In genomic region chr3:154305163-154305884, GRCm38 (mm10) we compare ENCODE assay signal across 22 mouse cellular contexts. TPM values are rescaled to one million over a fixed set of nuclear protein-coding genes. Genes with fewer than 3 reads are reported as not detected.
A peak's percentile ranks its signal among the peaks of the same experiment; 100 is the strongest.
DNase-seq lines count a peak whose midpoint lies in the region; ATAC-seq and TF ChIP-seq lines count a peak whose summit lies in the region.
"Had no signal": no experiment of that assay in that cellular context is flagged by ENCODE, and none has a peak within 500 bp of the region (broad histone marks: within the 10 kb centered on the region; RNA-seq: fewer than 3 reads in every experiment).

No protein-coding gene starts in this region.

- H3K9me3 ChIP-seq in kidney, postnatal 0 days (replicated peaks; ENCODE audit: low read length), result no peaks in the 10 kb centered on the region
- no peaks in the 10 kb centered on the region for H3K9me3 ChIP-seq in kidney, embryonic 15.5 days (replicated peaks)
- H3K9me3 ChIP-seq in embryonic facial prominence, embryonic 10.5 days, result no peaks in the 10 kb centered on the region
- H3K9me3 ChIP-seq in intestine, embryonic 15.5 days, result no peaks in the 10 kb centered on the region
- H3K9me3 ChIP-seq in limb, embryonic 14.5 days (ENCODE audit: control insufficient read depth, low read length), result no peaks in the 10 kb centered on the region
- H3K9me3 ChIP-seq: heart, embryonic 15.5 days; neural tube, embryonic 15.5 days had no signal

- H3K4me2 ChIP-seq in kidney, postnatal 0 days (ENCODE audit: low read length), result no peak overlapping the region
- H3K4me2 ChIP-seq in kidney, embryonic 15.5 days, result no peak overlapping the region
- H3K4me2 ChIP-seq in intestine, embryonic 15.5 days (replicated peaks), result no peak overlapping the region
- H3K4me2 ChIP-seq in limb, embryonic 14.5 days (replicated peaks; ENCODE audit: low read depth, low read length, severe bottlenecking), result peak overlapping the region; percentile 16; the same call in 1 of the 2 replicates
- H3K4me2 ChIP-seq: heart, embryonic 15.5 days; neural tube, embryonic 15.5 days had no signal

- no peaks in the 10 kb centered on the region for H3K4me1 ChIP-seq in kidney, postnatal 0 days (replicated peaks; ENCODE audit: insufficient read depth, low read length)
- H3K4me1 ChIP-seq in kidney, embryonic 15.5 days, result no peaks in the 10 kb centered on the region
- peaks cover 14% of the 10 kb centered on the region for H3K4me1 ChIP-seq in embryonic facial prominence, embryonic 10.5 days
- no peaks in the 10 kb centered on the region for H3K4me1 ChIP-seq in intestine, embryonic 15.5 days (replicated peaks)
- H3K4me1 ChIP-seq in limb, embryonic 14.5 days (ENCODE audit: control insufficient read depth, insufficient read depth, low read length), result peaks cover 12% of the 10 kb centered on the region; the same call in 1 of the 2 replicates
- H3K4me1 ChIP-seq: heart, embryonic 15.5 days; neural tube, embryonic 15.5 days had no signal

- intact Hi-C loops in heart, postnatal 14 days (cut with DNase I), result no loop called here

- H3K36me3 ChIP-seq in kidney, postnatal 0 days (ENCODE audit: insufficient read depth, low read length), result no peaks in the 10 kb centered on the region
- H3K36me3 ChIP-seq in kidney, embryonic 15.5 days, result no peaks in the 10 kb centered on the region
- peaks cover 21% of the 10 kb centered on the region for H3K36me3 ChIP-seq in embryonic facial prominence, embryonic 10.5 days (replicated peaks)
- no peaks in the 10 kb centered on the region for H3K36me3 ChIP-seq in intestine, embryonic 15.5 days
- H3K36me3 ChIP-seq in limb, embryonic 14.5 days (ENCODE audit: control insufficient read depth, insufficient read depth, low read length), result no peaks in the 10 kb centered on the region
- H3K36me3 ChIP-seq: heart, embryonic 15.5 days; neural tube, embryonic 15.5 days had no signal

- no peak for DNase-seq in kidney, postnatal 0 days (ENCODE audit: low spot score)
- DNase-seq in embryonic facial prominence, embryonic 10.5 days (ENCODE audit: low spot score), result no peak
- DNase-seq in limb, embryonic 14.5 days (ENCODE audit: low spot score), result no peak
- DNase-seq in urinary bladder, adult 18-20 months (ENCODE audit: low spot score in 2 of 2), result no peak
- DNase-seq in heart, postnatal 14 days, result no peak
- no peak for DNase-seq in spleen, postnatal 10 days (ENCODE audit: low spot score in 2 of 2)
- DNase-seq: cerebellum, adult 2 months; cerebellum, postnatal 36 days; gastrocnemius, postnatal 25 days; heart, adult 2 months; kidney, adult 18-20 months; kidney, postnatal 25 days; liver, postnatal 0 days had no signal

- no peak for TF ChIP-seq CTCF in kidney, postnatal 0 days (IDR thresholded peaks at IDR 0.05; ENCODE audit: low read depth)

- whole genome bisulfite sequencing in kidney, postnatal 0 days, result 53% methylated on average over 16 of the region's 16 CpGs
- 59% methylated on average over 16 of the region's 16 CpGs for WGBS in kidney, embryonic 15.5 days
- 66% methylated on average over 16 of the region's 16 CpGs for WGBS in embryonic facial prominence, embryonic 10.5 days
- whole genome bisulfite sequencing in intestine, embryonic 15.5 days, result 51% methylated on average over 16 of the region's 16 CpGs
- 33% methylated on average over 16 of the region's 16 CpGs for WGBS in limb, embryonic 14.5 days

- H3K4me3 ChIP-seq in kidney, postnatal 0 days (replicated peaks; ENCODE audit: low read depth, low read length), result no peak overlapping the region
- H3K4me3 ChIP-seq in kidney, embryonic 15.5 days (replicated peaks), result no peak overlapping the region
- no peak overlapping the region for H3K4me3 ChIP-seq in embryonic facial prominence, embryonic 10.5 days
- H3K4me3 ChIP-seq in intestine, embryonic 15.5 days (replicated peaks), result no peak overlapping the region
- H3K4me3 ChIP-seq in limb, embryonic 14.5 days (replicated peaks; ENCODE audit: low read length), result no peak overlapping the region
- H3K4me3 ChIP-seq: heart, adult 2 months; heart, embryonic 15.5 days; neural tube, embryonic 15.5 days had no signal

- H3K9ac ChIP-seq in kidney, postnatal 0 days (ENCODE audit: low read depth, low read length), result no peak overlapping the region
- no peak overlapping the region for H3K9ac ChIP-seq in kidney, embryonic 15.5 days
- H3K9ac ChIP-seq in intestine, embryonic 15.5 days, result no peak overlapping the region
- H3K9ac ChIP-seq in limb, embryonic 14.5 days (ENCODE audit: low read depth, low read length, severe bottlenecking), result no peak overlapping the region
- H3K9ac ChIP-seq: heart, embryonic 15.5 days; liver, postnatal 0 days; neural tube, embryonic 15.5 days had no signal

- H3K27ac ChIP-seq in kidney, postnatal 0 days, result no peak overlapping the region
- no peak overlapping the region for H3K27ac ChIP-seq in kidney, embryonic 15.5 days
- H3K27ac ChIP-seq in embryonic facial prominence, embryonic 10.5 days (replicated peaks), result 0 out of 2 replicates have a peak overlapping the region, but pooled peaks have one; percentile 10
- no peak overlapping the region for H3K27ac ChIP-seq in intestine, embryonic 15.5 days
- H3K27ac ChIP-seq in limb, embryonic 14.5 days (replicated peaks; ENCODE audit: low read depth, low read length), result no peak overlapping the region
- H3K27ac ChIP-seq: heart, adult 2 months; heart, embryonic 15.5 days; neural tube, embryonic 15.5 days had no signal

- no peaks in the 10 kb centered on the region for H3K27me3 ChIP-seq in kidney, postnatal 0 days (ENCODE audit: insufficient read depth, low read length)
- H3K27me3 ChIP-seq in kidney, embryonic 15.5 days, result no peaks in the 10 kb centered on the region
- no peaks in the 10 kb centered on the region for H3K27me3 ChIP-seq in embryonic facial prominence, embryonic 10.5 days (replicated peaks; ENCODE audit: low read depth, poor library complexity, severe bottlenecking)
- no peaks in the 10 kb centered on the region for H3K27me3 ChIP-seq in intestine, embryonic 15.5 days (replicated peaks)
- H3K27me3 ChIP-seq in limb, embryonic 14.5 days (ENCODE audit: control insufficient read depth, insufficient read depth, low read length), result no peaks in the 10 kb centered on the region
- H3K27me3 ChIP-seq: heart, embryonic 15.5 days; neural tube, embryonic 15.5 days had no signal

- no peak for TF ChIP-seq POLR2A in limb, embryonic 14.5 days (IDR thresholded peaks at IDR 0.05; ENCODE audit: borderline replicate concordance, extremely low read depth, insufficient read depth, insufficient read length)

- ATAC-seq in kidney, postnatal 0 days (replicated peaks; ENCODE audit: low FRiP score, low read depth), result peak; percentile 57
- no peak for ATAC-seq in kidney, embryonic 15.5 days (replicated peaks; ENCODE audit: low FRiP score)
- peak; percentile 65 for ATAC-seq in intestine, embryonic 15.5 days
- 0 out of 2 replicates have a peak, but pooled peaks have one; percentile 41 for ATAC-seq in limb, embryonic 14.5 days (ENCODE audit: low FRiP score, low read depth)
- ATAC-seq: hindbrain, embryonic 16.5 days; liver, postnatal 0 days; midbrain, embryonic 16.5 days had no signal

RNA-seq across cellular contexts. Expression of gene Lhx8, which starts 25.1 kb away (rescaled TPM):
- not detected in 2 replicates for polyA plus RNA-seq in kidney, postnatal 0 days (2015; fragmentation: Nextera tagmentation; extraction: Ambion mirVana)
- not detected in 2 replicates for polyA plus RNA-seq in kidney, embryonic 15.5 days (2015; fragmentation: Nextera tagmentation; extraction: Ambion mirVana)
- 59.5 and 63.6 TPM in 2 replicates for polyA plus RNA-seq in embryonic facial prominence, embryonic 10.5 days (2016; fragmentation: Nextera tagmentation; extraction: Ambion mirVana)
- 0.13 and 0.19 TPM in 2 replicates for polyA plus RNA-seq in intestine, embryonic 15.5 days (2015; fragmentation: Nextera tagmentation; extraction: Ambion mirVana)
- polyA plus RNA-seq in limb, embryonic 14.5 days (2012; rRNA removed), result 2.9 and 3.0 TPM in 2 replicates
- 2.2 and 2.5 TPM in 2 replicates for polyA plus RNA-seq in limb, embryonic 14.5 days (2014; fragmentation: Nextera tagmentation; extraction: Ambion mirVana)
- total RNA-seq in heart, postnatal 14 days (2021), result not detected
- total RNA-seq: gastrocnemius, postnatal 25 days; heart, adult 2 months; hematopoietic stem cell, adult 5-6 weeks; layer of hippocampus, adult 8-10 months; liver, adult 2 months had no signal
- polyA plus RNA-seq: cerebellum, adult 2 months; liver, adult 2 months; liver, postnatal 0 days had no signal

Comparison
In these comparisons a context has a peak if more than half of its experiments do, and no peak if none do; other contexts are left out.
1. RNA of gene Lhx8, which starts 25.1 kb away (polyA plus RNA-seq): 59.5 to 63.6 TPM in embryonic facial prominence, embryonic 10.5 days; 2.2 to 3.0 TPM in limb, embryonic 14.5 days, 0.13 to 0.19 TPM in intestine, embryonic 15.5 days, not detected in kidney, embryonic 15.5 days and not detected in kidney, postnatal 0 days; every median in the first group is over 10 times any median in the second.